Mouse (Mus musculus): ENCODE data around the gene Akap1.

DNA sequence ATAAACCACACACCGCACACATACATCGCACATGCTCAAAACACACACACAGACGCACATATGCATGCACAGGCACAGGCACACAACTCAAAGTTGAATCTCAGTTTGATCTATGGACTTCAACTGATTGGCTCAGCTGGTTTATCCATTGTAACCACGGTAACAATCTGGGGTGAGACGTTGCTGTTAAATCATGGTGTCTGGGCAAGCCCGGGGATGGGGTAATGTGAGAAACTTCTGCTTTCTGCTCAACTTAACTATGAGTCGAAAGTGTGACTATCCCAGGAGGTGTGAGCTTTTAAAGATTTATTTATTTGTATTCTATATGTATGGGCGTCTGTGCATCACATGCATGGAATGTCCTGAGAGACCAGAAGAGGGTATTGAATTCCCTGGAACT is 68.2 kb downstream of the Akap1 start:
- no peak for TF ChIP-seq CTCF (IDR thresholded peaks at IDR 0.05; ENCODE audit: low read depth)
- no peak for TF ChIP-seq EP300 (IDR thresholded peaks at IDR 0.05; ENCODE audit: low read depth)

Measured in liver, embryonic 14.5 days (tissue).